Mouse (Mus musculus) mouse trophoblast stem cell (cell line): ENCODE measurements around the gene Agxt.

ENCODE experiments used
- in situ Hi-C, 2 experiments: fragments of 300-500 bp; cut with MseI, MboI; formaldehyde crosslinking; loops; 2 replicates in 1 of 2; 3 replicates in 1 of 2; pipeline ENCODE4 v1.15.1; 2025

Gene Agxt

GRCm38 (mm10) chr1:93135036-93135526 lies at the start of gene Agxt:
TSS of gene Agxt (plus strand) at chr1:93135240.
- in situ Hi-C loops: no loop called here

- in situ Hi-C loops: no loop called here
Measured at GRCm38 (mm10) chr1:93092582-93092981, 42.5 kb upstream of the Agxt start.

GRCm38 (mm10) chr1:93098956-93099355 lies 36.1 kb upstream of the Agxt start:
- in situ Hi-C loops: no loop called here

- in situ Hi-C loops: no loop called here
Measured at GRCm38 (mm10) chr1:93100243-93100575, 34.8 kb upstream of the Agxt start.

- in situ Hi-C loops: no loop called here
Measured at GRCm38 (mm10) chr1:93100576-93101491, 34.2 kb upstream of the Agxt start.

GRCm38 (mm10) chr1:93101571-93102061 lies 33.4 kb upstream of the Agxt start, which contains the start of gene Kif1a:
TSS of gene Kif1a (minus strand) at chr1:93101951.
- in situ Hi-C loops: no loop called here

GRCm38 (mm10) chr1:93102700-93103099 lies 32.3 kb upstream of the Agxt start:
- in situ Hi-C loops: no loop called here

GRCm38 (mm10) chr1:93114713-93115463 lies 20.2 kb upstream of the Agxt start:
- in situ Hi-C loops: no loop called here

GRCm38 (mm10) chr1:93115471-93115870 lies 19.6 kb upstream of the Agxt start:
- in situ Hi-C loops: no loop called here

- in situ Hi-C loops: no loop called here
Measured at GRCm38 (mm10) chr1:93118816-93119215, 16.2 kb upstream of the Agxt start.

- in situ Hi-C loops: no loop called here
Measured at GRCm38 (mm10) chr1:93123179-93123854, 11.7 kb upstream of the Agxt start.

GRCm38 (mm10) chr1:93124066-93124465 lies 11.0 kb upstream of the Agxt start:
- in situ Hi-C loops: no loop called here

GRCm38 (mm10) chr1:93125256-93125655 lies 9.8 kb upstream of the Agxt start:
- in situ Hi-C loops: no loop called here

- in situ Hi-C loops: no loop called here
Measured at GRCm38 (mm10) chr1:93128209-93128608, 6.8 kb upstream of the Agxt start.

GRCm38 (mm10) chr1:93128710-93129349 lies 6.2 kb upstream of the Agxt start:
- in situ Hi-C loops: no loop called here

GRCm38 (mm10) chr1:93130242-93130983 lies 4.6 kb upstream of the Agxt start:
- in situ Hi-C loops: no loop called here

GRCm38 (mm10) chr1:93132676-93133075 lies 2.4 kb upstream of the Agxt start:
- in situ Hi-C loops: no loop called here

GRCm38 (mm10) chr1:93138534-93138933 lies 3.5 kb downstream of the Agxt start:
- in situ Hi-C loops: no loop called here

GRCm38 (mm10) chr1:93139713-93140112 lies 4.7 kb downstream of the Agxt start:
- in situ Hi-C loops: no loop called here

GRCm38 (mm10) chr1:93142871-93143270 lies 7.8 kb downstream of the Agxt start:
- in situ Hi-C loops: no loop called here

- in situ Hi-C loops: no loop called here
Measured at GRCm38 (mm10) chr1:93144176-93144575, 9.1 kb downstream of the Agxt start.
